Mouse (Mus musculus) C2C12 (cell line): Measurements from ENCODE around the gene BC051665. TPM values are rescaled to one million over a fixed set of nuclear protein-coding genes. Genes with fewer than 3 reads are reported as not detected.

Experiments
- H3K27me3 ChIP-seq: one replicate; pipeline ENCODE4 v1.6.1; 2011; ENCODE audit not compliant: control insufficient read depth, insufficient read depth, insufficient read length
- H3K36me3 ChIP-seq: one replicate; pipeline ENCODE4 v1.6.1; 2011; ENCODE audit not compliant: control insufficient read depth, insufficient read depth
- H3K4me3 ChIP-seq: one replicate; pipeline ENCODE4 v1.5.1; 2011; ENCODE audit warnings: mild to moderate bottlenecking, control low read depth; ENCODE audit not compliant: poor library complexity, insufficient read depth, severe bottlenecking
- H3K79me2 ChIP-seq: one replicate; pipeline ENCODE4 v1.6.1; 2011; ENCODE audit not compliant: control insufficient read depth, insufficient read depth
- H3K79me3 ChIP-seq: one replicate; pipeline ENCODE4 v1.6.1; 2011; ENCODE audit warnings: low read depth, control low read depth
- H3ac ChIP-seq: one replicate; pipeline ENCODE3; 2011; ENCODE audit warnings: low read depth; ENCODE audit not compliant: control insufficient read depth, insufficient read length
- CEBPB ChIP-seq: IDR thresholded peaks from one replicate; pipeline ENCODE4 v1.6.1; 2011; ENCODE audit warnings: low read depth, mild to moderate bottlenecking, control low read depth, moderate library complexity
- CTCF ChIP-seq: IDR thresholded peaks from one replicate; pipeline ENCODE4 v1.5.1; 2011; ENCODE audit not compliant: control insufficient read depth, insufficient read depth, insufficient read length
- FOSL1 ChIP-seq: IDR thresholded peaks from one replicate; pipeline ENCODE4 v1.8.0; 2011; ENCODE audit warnings: mild to moderate bottlenecking, low read length; ENCODE audit not compliant: poor library complexity, insufficient read depth, severe bottlenecking
- MAX ChIP-seq: IDR thresholded peaks from one replicate; pipeline ENCODE4 v1.6.1; 2011; ENCODE audit warnings: mild to moderate bottlenecking, control low read depth
- MYOD1 ChIP-seq: IDR thresholded peaks from one replicate; pipeline ENCODE4 v1.6.1; 2011; ENCODE audit warnings: low read depth; ENCODE audit not compliant: control insufficient read depth, insufficient read length
- MYOG ChIP-seq: IDR thresholded peaks from one replicate; pipeline ENCODE4 v1.6.1; 2011; ENCODE audit not compliant: control insufficient read depth, insufficient read length; ENCODE audit errors: extremely low read depth
- USF1 ChIP-seq: IDR thresholded peaks from one replicate; pipeline ENCODE4 v1.6.1; 2011; ENCODE audit warnings: low read depth, mild to moderate bottlenecking, control low read depth, moderate library complexity
- polyA plus RNA-seq: library from polyadenylated mRNA; unstranded; fragments of >200 nt; fragmentation: generic; extraction: Trizol; gene quantifications from one replicate; pipeline ENCODE4 v1.2.1, GENCODE M21; 2012; ENCODE audit warnings: missing spikeins

Gene BC051665
- polyA plus RNA-seq, 1 experiment: not detected

GRCm38 (mm10) chr13:60743381-60744077 lies 42.6 kb downstream of the BC051665 start:
- Histone ChIP-seq H3K79me3 (no peaks in the 10 kb centered on the region), H3K27me3 (no peaks in the 10 kb centered on the region), H3ac (no peak overlapping the region), H3K36me3 (no peaks in the 10 kb centered on the region), H3K4me3 (no peak overlapping the region), H3K79me2 (no peaks in the 10 kb centered on the region)
- TF ChIP-seq USF1 (no peak), CEBPB (no peak)

- no peaks in the 10 kb centered on the region for H3K27me3 ChIP-seq
- no peaks in the 10 kb centered on the region for H3K36me3 ChIP-seq
- no peaks in the 10 kb centered on the region for H3K79me3 ChIP-seq
- no peak overlapping the region for H3ac ChIP-seq
- no peaks in the 10 kb centered on the region for H3K79me2 ChIP-seq
- H3K4me3 ChIP-seq: no peak overlapping the region
- TF ChIP-seq FOSL1: no peak
- no peak for TF ChIP-seq MYOD1
- no peak for TF ChIP-seq CEBPB
- no peak for TF ChIP-seq MYOG
Measured at GRCm38 (mm10) chr13:60742611-60743010, 43.6 kb downstream of the BC051665 start.

GRCm38 (mm10) chr13:60740248-60740647 lies 45.9 kb downstream of the BC051665 start:
- H3K4me3 ChIP-seq: no peak overlapping the region

GRCm38 (mm10) chr13:60738429-60738828 lies 47.7 kb downstream of the BC051665 start:
- Histone ChIP-seq H3K36me3 (no peaks in the 10 kb centered on the region), H3K27me3 (no peaks in the 10 kb centered on the region), H3K4me3 (no peak overlapping the region), H3K79me2 (no peaks in the 10 kb centered on the region), H3ac (no peak overlapping the region), H3K79me3 (no peaks in the 10 kb centered on the region)
- no peak for TF ChIP-seq MAX
- no peak for TF ChIP-seq FOSL1
- no peak for TF ChIP-seq CTCF
- no peak for TF ChIP-seq MYOG
- no peak for TF ChIP-seq MYOD1
- TF ChIP-seq USF1: no peak
- no peak for TF ChIP-seq CEBPB

More at GRCm38 (mm10) chr13:60740248-60740647, 45.9 kb downstream of the BC051665 start:
- Histone ChIP-seq H3K36me3 (no peaks in the 10 kb centered on the region), H3K79me3 (no peaks in the 10 kb centered on the region), H3ac (no peak overlapping the region), H3K27me3 (no peaks in the 10 kb centered on the region), H3K79me2 (no peaks in the 10 kb centered on the region)
- no peak for TF ChIP-seq CTCF
- no peak for TF ChIP-seq MYOD1
- TF ChIP-seq USF1: no peak
- no peak for TF ChIP-seq CEBPB
- no peak for TF ChIP-seq FOSL1
- TF ChIP-seq MAX: no peak
- no peak for TF ChIP-seq MYOG

- Histone ChIP-seq H3K4me3 (no peak overlapping the region), H3K79me2 (no peaks in the 10 kb centered on the region), H3K36me3 (no peaks in the 10 kb centered on the region), H3ac (no peak overlapping the region), H3K27me3 (no peaks in the 10 kb centered on the region), H3K79me3 (no peaks in the 10 kb centered on the region)
- TF ChIP-seq MAX (no peak), CEBPB (no peak), MYOG (no peak), CTCF (no peak), USF1 (no peak), FOSL1 (no peak), MYOD1 (no peak)
Measured at GRCm38 (mm10) chr13:60737632-60738324, 48.4 kb downstream of the BC051665 start.

- Histone ChIP-seq H3K4me3 (no peak overlapping the region), H3ac (no peak overlapping the region), H3K36me3 (no peaks in the 10 kb centered on the region), H3K27me3 (no peaks in the 10 kb centered on the region), H3K79me2 (no peaks in the 10 kb centered on the region), H3K79me3 (no peaks in the 10 kb centered on the region)
- TF ChIP-seq FOSL1 (no peak), MYOD1 (no peak), MAX (no peak), CTCF (no peak)
Measured at GRCm38 (mm10) chr13:60736421-60737105, 49.6 kb downstream of the BC051665 start.
